Mouse (Mus musculus) lung, embryonic 14.5 days (tissue): Measurements from ENCODE around the gene Myl4. TPM values are rescaled to one million over a fixed set of nuclear protein-coding genes. Genes with fewer than 3 reads are reported as not detected.

ENCODE experiments used
- ATAC-seq: fragments of 200-750 bp; cut with Nextera tagmentation; 2 replicates; pipeline ENCODE4 v1.8.0; 2017; ENCODE audit warnings: mild to moderate bottlenecking, moderate TSS enrichment, moderate library complexity; ENCODE audit not compliant: insufficient read depth
- DNase-seq: peaks from one replicate; pipeline ENCODE4 v3.0.0-alpha.2; 2015
- H3K27ac ChIP-seq: fragments of 300-500 bp; sonication (generic); 2 replicates; pipeline ENCODE4 v1.5.1; 2014; ENCODE audit warnings: low read depth, mild to moderate bottlenecking, moderate library complexity
- H3K27me3 ChIP-seq: fragments of 300-500 bp; sonication (generic); 2 replicates; pipeline ENCODE4 v1.6.1; 2014; ENCODE audit warnings: low read length, control low read depth; ENCODE audit not compliant: insufficient read depth
- H3K36me3 ChIP-seq: fragments of 300-500 bp; sonication (generic); 2 replicates; pipeline ENCODE4 v1.6.1; 2014; ENCODE audit warnings: control low read depth; ENCODE audit not compliant: insufficient read depth
- H3K4me1 ChIP-seq: fragments of 300-500 bp; sonication (generic); 2 replicates; pipeline ENCODE4 v1.6.1; 2014; ENCODE audit warnings: antibody characterized with exemption, control low read depth; ENCODE audit not compliant: insufficient read depth
- H3K4me2 ChIP-seq: fragments of 300-500 bp; sonication (generic); 2 replicates; pipeline ENCODE4 v1.6.1; 2014; ENCODE audit warnings: mild to moderate bottlenecking
- H3K4me3 ChIP-seq: fragments of 300-500 bp; sonication (generic); 2 replicates; pipeline ENCODE4 v1.5.1; 2014; ENCODE audit warnings: low read depth, low read length
- H3K9ac ChIP-seq: fragments of 300-500 bp; sonication (generic); 2 replicates; pipeline ENCODE4 v1.6.1; 2014
- H3K9me3 ChIP-seq: fragments of 300-500 bp; sonication (generic); 2 replicates; pipeline ENCODE4 v1.6.1; 2016; ENCODE audit warnings: low read depth, low read length, control low read depth
- CTCF ChIP-seq: IDR thresholded peaks from 2 replicates; pipeline ENCODE4 v1.5.1; 2016; ENCODE audit warnings: antibody characterized with exemption, low read depth
- WGBS: fragments of 180-500 bp; shearing (Covaris S2); extraction: QIAGEN DNeasy Blood & Tissue Kit; methylation state at CpG from one replicate; pipeline ENCODE4 v1.1.7; 2014; 5-methylcytosine and 5-hydroxymethylcytosine counted together
- polyA plus RNA-seq: library from polyadenylated mRNA; unstranded; fragments of >200 nt; fragmentation: Nextera tagmentation; extraction: Ambion mirVana; gene quantifications from 2 replicates; pipeline ENCODE4 v1.2.1, GENCODE M21; 2014

Gene Myl4
- polyA plus RNA-seq, 1 experiment from 2014 or later, result 9.8 TPM

DNA sequence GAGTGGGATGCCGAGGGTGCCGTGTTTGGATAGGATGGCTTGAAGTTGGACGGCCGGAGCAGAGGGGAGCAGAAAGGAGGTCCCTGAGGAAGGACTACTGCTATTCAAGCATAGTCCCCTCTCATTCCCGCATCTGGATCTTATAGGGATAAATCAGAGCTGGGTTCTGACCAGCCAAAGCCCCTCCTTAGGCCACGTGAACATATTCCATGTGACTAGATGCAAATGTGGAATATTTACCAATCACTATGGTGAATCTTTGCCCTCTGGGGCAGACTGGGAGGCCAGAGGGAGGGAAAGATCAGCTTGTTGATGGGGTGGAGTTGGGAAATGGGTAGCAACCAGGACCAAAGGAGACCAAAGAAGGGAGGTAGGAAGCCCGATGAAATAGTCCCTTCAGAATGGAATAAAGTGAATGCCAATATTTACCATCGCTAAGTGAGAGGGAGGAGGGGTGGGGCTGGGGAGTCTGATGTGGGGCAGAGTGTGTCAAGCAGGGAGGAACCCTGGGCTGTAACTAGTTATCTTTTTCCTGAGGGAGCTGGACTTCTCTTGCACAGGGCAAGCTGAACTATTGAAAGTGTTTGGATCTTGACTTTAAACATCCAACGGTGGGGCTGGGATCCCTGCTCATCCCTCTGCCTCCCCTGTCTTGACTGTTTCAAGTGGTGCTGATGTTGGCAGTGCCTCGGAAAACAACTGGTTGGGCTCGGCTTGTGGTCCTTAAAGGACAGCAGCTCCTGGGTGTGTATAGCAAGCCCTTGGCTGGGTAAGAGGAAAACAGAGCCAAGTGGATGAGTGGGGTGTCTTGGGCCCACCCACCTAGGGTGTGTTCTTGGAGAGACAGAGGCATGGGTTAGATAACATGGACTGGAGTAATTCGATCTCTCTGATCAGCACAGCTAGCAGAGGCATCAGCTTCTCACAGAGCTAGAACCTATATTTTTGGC lies 75.3 kb downstream of the Myl4 start:
- no peak for TF ChIP-seq CTCF
- ATAC-seq (peak; percentile 90), DNase-seq (peak; percentile 93)
- no peaks in the 10 kb centered on the region for H3K9me3 ChIP-seq
- no peak overlapping the region for H3K4me3 ChIP-seq
- peaks cover 6% of the 10 kb centered on the region; the same call in 1 of the 2 replicates for H3K4me1 ChIP-seq
- whole genome bisulfite sequencing, result 25% methylated on average over 12 of the region's 12 CpGs
- H3K27ac ChIP-seq, result peak overlapping the region; percentile 65
- no peak overlapping the region for H3K9ac ChIP-seq
- no peaks in the 10 kb centered on the region for H3K36me3 ChIP-seq
- no peak overlapping the region; the same call in 1 of the 2 replicates for H3K4me2 ChIP-seq
- H3K27me3 ChIP-seq, result no peaks in the 10 kb centered on the region

DNA sequence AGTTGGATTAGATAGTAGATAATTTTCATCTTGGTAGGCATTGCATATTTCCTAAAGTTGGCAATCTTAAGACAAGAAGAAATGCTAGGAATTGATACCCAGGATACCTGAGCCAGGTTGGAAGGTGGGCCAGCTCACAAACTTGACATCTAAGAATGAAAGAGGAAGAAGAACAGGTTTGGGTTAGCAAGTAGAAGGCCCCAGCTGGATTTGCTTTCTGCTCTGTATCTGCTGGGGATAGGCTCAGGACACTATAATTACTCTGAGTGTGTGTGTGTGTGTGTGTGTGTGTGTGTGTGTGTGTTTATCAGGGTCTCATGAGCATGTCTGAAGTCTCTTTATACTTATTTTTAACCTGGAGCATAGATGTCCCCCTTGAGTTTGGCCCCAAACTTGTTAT lies 76.2 kb downstream of the Myl4 start:
- Histone ChIP-seq H3K27me3 (no peaks in the 10 kb centered on the region), H3K4me1 (peaks cover 6% of the 10 kb centered on the region; the same call in 1 of the 2 replicates), H3K9ac (no peak overlapping the region), H3K36me3 (no peaks in the 10 kb centered on the region), H3K27ac (no peak overlapping the region), H3K4me2 (no peak overlapping the region), H3K4me3 (no peak overlapping the region), H3K9me3 (no peaks in the 10 kb centered on the region)
- DNase-seq (no peak), ATAC-seq (no peak)
- no peak for TF ChIP-seq CTCF

DNA sequence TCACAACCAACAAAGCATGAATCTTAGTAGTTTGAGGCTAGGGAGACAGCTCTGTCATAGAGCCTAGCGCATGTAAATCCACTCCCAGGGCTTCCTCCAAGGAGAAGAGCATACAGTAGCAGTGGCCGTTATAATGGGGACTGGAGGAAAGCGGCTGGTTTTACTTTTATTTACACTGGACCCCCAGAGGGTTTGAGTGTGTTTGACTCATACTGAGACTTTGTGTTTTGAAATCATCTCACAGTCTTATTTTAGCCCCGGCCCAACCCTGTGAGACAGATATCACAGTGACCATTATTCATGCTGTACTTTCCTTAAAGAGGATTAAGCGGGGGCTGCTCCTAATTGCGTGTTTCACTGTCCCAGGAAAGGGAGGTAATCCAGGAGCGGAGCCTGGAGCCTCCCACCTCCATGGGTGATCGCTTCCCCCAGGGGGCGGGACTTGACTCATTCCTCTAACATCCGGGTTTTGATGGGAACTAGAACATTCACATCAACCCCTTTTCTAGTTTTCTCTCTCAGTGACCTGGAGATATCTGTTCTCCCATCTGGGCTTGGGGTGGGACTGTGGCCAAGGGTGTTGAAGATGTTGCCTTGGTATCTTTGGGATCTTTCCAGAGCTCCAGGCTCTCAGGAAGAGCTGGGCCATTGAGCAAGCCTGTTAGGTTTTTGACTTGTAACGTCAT lies 77.3 kb downstream of the Myl4 start:
- no peak overlapping the region for H3K9ac ChIP-seq
- ATAC-seq (no peak), DNase-seq (no peak)
- H3K27ac ChIP-seq, result no peak overlapping the region
- no peak overlapping the region for H3K4me3 ChIP-seq
- no peaks in the 10 kb centered on the region for H3K27me3 ChIP-seq
- peaks cover 6% of the 10 kb centered on the region; the same call in 1 of the 2 replicates for H3K4me1 ChIP-seq
- WGBS, result 56% methylated on average over 11 of the region's 11 CpGs
- H3K36me3 ChIP-seq, result no peaks in the 10 kb centered on the region
- no peaks in the 10 kb centered on the region for H3K9me3 ChIP-seq
- no peak for TF ChIP-seq CTCF
- no peak overlapping the region for H3K4me2 ChIP-seq

DNA sequence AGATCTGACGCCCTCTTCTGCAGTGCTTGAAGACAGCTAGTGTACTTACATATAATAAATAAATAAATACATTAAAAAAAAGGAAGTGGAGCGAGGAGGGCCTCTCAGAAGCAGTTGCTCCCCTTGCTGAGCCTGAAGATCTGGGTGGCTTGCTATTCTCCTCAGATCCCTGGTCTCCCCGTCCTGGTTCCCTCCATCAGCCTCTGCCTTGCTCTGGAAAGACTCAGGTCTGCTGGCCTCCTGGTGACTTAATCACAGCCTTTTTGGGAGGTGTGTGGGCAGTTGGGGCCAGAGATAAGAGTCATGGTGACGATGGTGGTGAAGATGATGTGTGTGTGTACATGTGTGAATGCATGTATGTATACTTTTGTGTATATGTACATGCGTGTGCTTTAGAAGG lies 78.1 kb downstream of the Myl4 start:
- no peak overlapping the region for H3K27ac ChIP-seq
- no peak overlapping the region for H3K4me3 ChIP-seq
- TF ChIP-seq CTCF, result no peak
- no peaks in the 10 kb centered on the region for H3K36me3 ChIP-seq
- H3K4me1 ChIP-seq, result peaks cover 6% of the 10 kb centered on the region; the same call in 1 of the 2 replicates
- DNase-seq (no peak), ATAC-seq (no peak)
- no peak overlapping the region for H3K9ac ChIP-seq
- 79% methylated on average over 5 of the region's 5 CpGs for WGBS
- no peaks in the 10 kb centered on the region for H3K27me3 ChIP-seq
- H3K9me3 ChIP-seq, result no peaks in the 10 kb centered on the region
- H3K4me2 ChIP-seq, result no peak overlapping the region

DNA sequence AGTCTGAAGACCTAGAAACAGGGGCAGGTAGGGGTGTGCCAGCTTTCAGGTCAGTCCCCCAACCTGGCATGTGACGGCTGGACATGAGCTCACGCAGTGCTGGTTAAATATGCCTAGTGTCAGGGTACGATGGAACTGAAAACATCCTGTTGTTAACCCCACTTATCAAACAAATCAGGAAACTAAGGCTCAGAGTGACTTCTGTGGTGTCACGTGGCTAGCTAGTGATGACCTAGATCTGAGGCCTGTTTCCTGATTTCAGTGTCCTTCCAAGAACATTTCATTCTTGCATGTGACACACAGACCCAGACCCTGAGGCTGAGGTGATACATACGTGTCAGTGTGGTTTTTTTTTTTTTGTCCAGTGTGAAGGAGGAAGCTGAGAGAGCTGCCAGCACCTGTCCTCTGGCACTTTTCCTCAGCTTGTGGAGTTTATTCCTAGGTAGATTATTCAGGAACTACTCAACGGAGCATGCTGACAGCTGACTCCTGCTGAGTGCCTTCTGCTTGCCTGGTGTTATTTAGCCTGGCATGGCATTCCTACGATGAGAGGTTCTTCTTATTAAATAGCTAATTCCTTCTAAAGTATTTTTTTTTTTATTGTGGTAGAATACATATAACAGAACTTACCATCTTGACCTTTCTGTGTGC lies 79.8 kb downstream of the Myl4 start:
- H3K4me1 ChIP-seq, result peaks cover 3% of the 10 kb centered on the region; the same call in 1 of the 2 replicates
- TF ChIP-seq CTCF, result no peak
- H3K27ac ChIP-seq, result no peak overlapping the region
- no peak overlapping the region for H3K4me2 ChIP-seq
- no peaks in the 10 kb centered on the region for H3K36me3 ChIP-seq
- H3K9me3 ChIP-seq, result no peaks in the 10 kb centered on the region
- 60% methylated on average over 7 of the region's 7 CpGs for WGBS
- H3K4me3 ChIP-seq, result no peak overlapping the region
- H3K9ac ChIP-seq, result no peak overlapping the region
- ATAC-seq (no peak), DNase-seq (no peak)
- no peaks in the 10 kb centered on the region for H3K27me3 ChIP-seq

DNA sequence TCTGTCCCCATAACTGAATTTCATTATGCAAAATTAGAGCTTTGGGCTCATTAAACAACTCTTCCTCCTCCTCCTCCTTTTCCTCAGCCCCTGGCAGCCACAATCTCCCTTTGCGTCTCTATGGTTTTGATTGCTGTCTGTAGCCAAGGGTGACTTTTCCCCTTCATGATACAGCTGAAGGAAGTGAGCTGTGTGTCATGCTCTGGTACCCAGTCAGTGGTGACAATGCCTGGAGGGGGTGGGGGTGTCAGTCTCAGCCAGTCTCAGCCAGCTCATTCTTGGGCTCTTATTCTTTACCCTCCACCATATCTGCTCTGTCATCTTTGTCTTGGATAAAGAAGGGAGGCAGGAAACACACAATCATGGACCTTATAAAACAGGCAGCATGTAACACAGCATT lies 80.8 kb downstream of the Myl4 start:
- no peaks in the 10 kb centered on the region for H3K36me3 ChIP-seq
- no peak overlapping the region for H3K9ac ChIP-seq
- H3K4me3 ChIP-seq, result no peak overlapping the region
- TF ChIP-seq CTCF, result no peak
- 0 out of 2 replicates have a peak, but pooled peaks cover 1% of the 10 kb centered on the region for H3K4me1 ChIP-seq
- WGBS, result 65% methylated on average over 1 of the region's 1 CpGs
- DNase-seq (no peak), ATAC-seq (no peak)
- H3K4me2 ChIP-seq, result no peak overlapping the region
- no peaks in the 10 kb centered on the region for H3K9me3 ChIP-seq
- no peak overlapping the region for H3K27ac ChIP-seq
- H3K27me3 ChIP-seq, result no peaks in the 10 kb centered on the region

DNA sequence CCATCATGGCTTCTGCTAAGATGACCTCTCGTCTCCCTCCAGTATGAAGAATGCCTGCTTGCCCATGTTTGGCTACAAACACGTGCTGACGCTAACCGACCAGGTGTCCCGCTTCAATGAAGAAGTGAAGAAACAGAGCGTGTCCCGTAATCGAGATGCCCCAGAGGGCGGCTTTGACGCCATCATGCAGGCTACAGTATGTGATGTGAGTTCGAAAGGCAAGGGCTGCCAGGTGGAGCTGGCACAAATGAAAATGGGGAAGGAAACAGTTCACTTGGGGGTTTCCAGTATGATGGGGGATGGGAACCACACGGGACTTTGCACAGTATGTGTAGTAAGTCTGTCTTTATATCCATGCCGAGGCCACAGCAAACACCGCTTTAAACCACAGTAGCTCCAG lies 86.5 kb downstream of the Myl4 start:
- Histone ChIP-seq H3K4me3 (no peak overlapping the region), H3K4me2 (no peak overlapping the region), H3K9ac (no peak overlapping the region), H3K27ac (no peak overlapping the region), H3K27me3 (no peaks in the 10 kb centered on the region), H3K4me1 (no peaks in the 10 kb centered on the region), H3K36me3 (no peaks in the 10 kb centered on the region), H3K9me3 (no peaks in the 10 kb centered on the region)
- no peak for TF ChIP-seq CTCF
- WGBS, result 87% methylated on average over 14 of the region's 14 CpGs
- no peak for ATAC-seq
- DNase-seq, result no peak
